18 mouse cellular contexts compared by ENCODE assay signal in the genomic region with DNA sequence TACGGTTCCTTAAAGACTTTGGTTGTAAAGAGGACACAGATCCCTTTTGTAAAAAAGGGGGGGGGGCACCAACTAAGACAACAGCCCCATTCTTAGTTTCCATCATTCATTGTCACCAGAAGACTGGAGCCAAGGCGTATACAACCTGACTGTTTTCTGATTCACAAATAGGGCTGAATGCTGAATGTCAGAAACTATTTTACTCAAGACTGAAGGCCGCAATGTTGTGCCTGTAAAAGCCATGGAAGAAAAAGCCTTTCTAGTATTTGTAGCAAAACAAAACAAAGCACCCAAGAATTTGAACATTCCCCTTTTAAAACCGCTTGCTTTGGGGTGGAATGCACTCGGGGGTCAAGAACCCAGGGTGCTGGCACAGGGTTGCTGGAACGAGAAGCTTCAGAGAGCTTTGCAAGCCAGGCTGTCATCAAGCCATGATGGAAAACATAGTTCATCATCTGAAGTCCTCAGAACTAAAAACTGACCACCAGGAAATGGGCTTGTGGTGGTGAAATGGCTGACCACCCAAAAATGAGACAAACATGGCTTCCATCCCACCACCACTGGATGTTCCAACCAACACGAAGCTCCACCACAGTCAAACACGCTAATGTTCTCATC.
DNase-seq lines count a peak whose midpoint lies in the region; TF ChIP-seq lines count a peak whose summit lies in the region.
"Had no signal": no experiment of that assay in that cellular context is flagged by ENCODE, and none has a peak within 500 bp of the region (broad histone marks: within the 10 kb centered on the region; RNA-seq: fewer than 3 reads in every experiment).

No protein-coding gene starts in this region.

- no peak overlapping the region for H3K4me3 ChIP-seq in gastrocnemius, adult 2 months
- no peak overlapping the region for H3K4me3 ChIP-seq in testis, adult 2 months (ENCODE audit: control insufficient read depth, low read depth, low read length)
- H3K4me3 ChIP-seq: embryonic facial prominence, embryonic 12.5 days; forebrain, embryonic 13.5 days; hindbrain, embryonic 15.5 days; limb, embryonic 12.5 days; liver, embryonic 13.5 days had no signal

- DNase-seq in gastrocnemius, adult 2 months: no peak
- DNase-seq in gastrocnemius, postnatal 25 days: no peak
- peak; percentile 17 for DNase-seq in kidney, adult 9 months
- no peak for DNase-seq in kidney, postnatal 36 days
- no peak for DNase-seq in testis, postnatal 14 days (ENCODE audit: low spot score)
- no peak for DNase-seq in kidney, postnatal 10 days
- DNase-seq in adrenal gland, adult 2 months: no peak
- DNase-seq: adrenal gland, postnatal 25 days; cerebellum, adult 11-12 months; cerebellum, postnatal 14 days; gastrocnemius, postnatal 36 days; liver, embryonic 13.5 days had no signal

- H3K27me3 ChIP-seq in testis, adult 2 months (ENCODE audit: control insufficient read depth, insufficient read depth, low read length): no peaks in the 10 kb centered on the region
- H3K27me3 ChIP-seq: embryonic facial prominence, embryonic 12.5 days; forebrain, embryonic 13.5 days; hindbrain, embryonic 15.5 days; limb, embryonic 12.5 days; liver, embryonic 13.5 days had no signal

- intact Hi-C loops in gastrocnemius, adult 2 months (cut with DNase I): no loop called here

- no peak for TF ChIP-seq POLR2A in testis, adult 2 months (IDR thresholded peaks at IDR 0.05; ENCODE audit: control insufficient read depth, low read depth, low read length)

- no peaks in the 10 kb centered on the region for H3K4me1 ChIP-seq in testis, adult 2 months (ENCODE audit: control insufficient read depth, insufficient read depth, low read length)
- H3K4me1 ChIP-seq: forebrain, embryonic 13.5 days; hindbrain, embryonic 15.5 days; liver, embryonic 13.5 days had no signal

- H3K27ac ChIP-seq in gastrocnemius, adult 2 months: peak overlapping the region; percentile 82
- 0 out of 2 replicates have a peak overlapping the region, but pooled peaks have one; percentile 3 for H3K27ac ChIP-seq in testis, adult 2 months (ENCODE audit: control insufficient read depth, insufficient read depth, low read depth, low read length)
- H3K27ac ChIP-seq: embryonic facial prominence, embryonic 12.5 days; forebrain, embryonic 13.5 days; hindbrain, embryonic 15.5 days; limb, embryonic 12.5 days; liver, embryonic 13.5 days; macrophage had no signal

- TF ChIP-seq CTCF in gastrocnemius, adult 2 months (IDR thresholded peaks at IDR 0.05): no peak
- no peak for TF ChIP-seq CTCF in testis, adult 2 months (IDR thresholded peaks at IDR 0.05; ENCODE audit: control insufficient read depth, insufficient read depth, insufficient replicate concordance, low read depth, low read length)

- H3K36me3 ChIP-seq in testis, adult 2 months (ENCODE audit: control insufficient read depth, insufficient read depth, low read length): no peaks in the 10 kb centered on the region
- H3K36me3 ChIP-seq: embryonic facial prominence, embryonic 12.5 days; hindbrain, embryonic 15.5 days; limb, embryonic 12.5 days; liver, embryonic 13.5 days had no signal
